Mouse (Mus musculus): ENCODE measurements at regions not wholly inside any gene's neighbourhood (a gene's known extent, or its start where the extent isn't known, plus 50 kb on each side); places are given as distances from the start of the nearest gene placed in this dataset.

- no peak for DNase-seq (ENCODE audit: low read depth, low spot score)
- no peak overlapping the region for H3K27ac ChIP-seq (ENCODE audit: insufficient read depth, low read depth, low read length, poor library complexity, severe bottlenecking)
- no peaks in the 10 kb centered on the region for H3K9me3 ChIP-seq (ENCODE audit: control insufficient read depth, insufficient read depth, low read depth, low read length)
- no peaks in the 10 kb centered on the region for H3K4me1 ChIP-seq (ENCODE audit: control insufficient read depth in 2 of 2, insufficient read depth in 2 of 2, low read length in 2 of 2, poor library complexity in 1 of 2)
- TF ChIP-seq ZNF384 (IDR thresholded peaks at IDR 0.05; ENCODE audit: low read depth, low read length) (no peak), MAFK (IDR thresholded peaks at IDR 0.05; ENCODE audit: insufficient read depth, low read depth, low read length) (no peak), HCFC1 (IDR thresholded peaks at IDR 0.05; ENCODE audit: borderline replicate concordance, insufficient read depth, low read length) (no peak), ZC3H11A (IDR thresholded peaks at IDR 0.05; ENCODE audit: borderline replicate concordance, low read depth, low read length) (no peak), CHD2 (IDR thresholded peaks at IDR 0.05; ENCODE audit: low read depth, low read length) (no peak)
- H3K4me3 ChIP-seq (ENCODE audit: insufficient read depth in 1 of 2, low read depth in 1 of 2, low read length in 2 of 2, poor library complexity in 1 of 2, severe bottlenecking in 1 of 2) = no peak overlapping the region
- H3K9ac ChIP-seq (ENCODE audit: insufficient read depth, low read depth, low read length, poor library complexity, severe bottlenecking) = no peak overlapping the region
- no peaks in the 10 kb centered on the region for H3K36me3 ChIP-seq (ENCODE audit: control insufficient read depth, insufficient read depth, low read length, poor library complexity, severe bottlenecking)
- in situ Hi-C loops (cut with MboI; ENCODE audit: low sequenced_read_pairs in 2 of 2, unreplicated experiment in 2 of 2) = no loop called here
These were observed 115.1 kb downstream of the Bmp2 start for GRCm38 (mm10) chr2:133667055-133667395.

GRCm38 (mm10) chr2:133669821-133670220 lies 117.9 kb downstream of the Bmp2 start:
- in situ Hi-C loops (cut with MboI; ENCODE audit: low sequenced_read_pairs in 2 of 2, unreplicated experiment in 2 of 2) = no loop called here
- Histone ChIP-seq H3K27ac (ENCODE audit: insufficient read depth, low read depth, low read length, poor library complexity, severe bottlenecking) (no peak overlapping the region), H3K4me1 (ENCODE audit: control insufficient read depth in 2 of 2, insufficient read depth in 2 of 2, low read length in 2 of 2, poor library complexity in 1 of 2) (no peaks in the 10 kb centered on the region), H3K9me3 (ENCODE audit: control insufficient read depth, insufficient read depth, low read depth, low read length) (no peaks in the 10 kb centered on the region), H3K9ac (ENCODE audit: insufficient read depth, low read depth, low read length, poor library complexity, severe bottlenecking) (no peak overlapping the region), H3K4me3 (ENCODE audit: insufficient read depth in 1 of 2, low read depth in 1 of 2, low read length in 2 of 2, poor library complexity in 1 of 2, severe bottlenecking in 1 of 2) (no peak overlapping the region), H3K36me3 (ENCODE audit: control insufficient read depth, insufficient read depth, low read length, poor library complexity, severe bottlenecking) (no peaks in the 10 kb centered on the region)
- no peak for DNase-seq (ENCODE audit: low read depth, low spot score)
- TF ChIP-seq CHD2 (IDR thresholded peaks at IDR 0.05; ENCODE audit: low read depth, low read length) (no peak), ZNF384 (IDR thresholded peaks at IDR 0.05; ENCODE audit: low read depth, low read length) (no peak), MAFK (IDR thresholded peaks at IDR 0.05; ENCODE audit: insufficient read depth, low read depth, low read length) (no peak), ZC3H11A (IDR thresholded peaks at IDR 0.05; ENCODE audit: borderline replicate concordance, low read depth, low read length) (no peak), HCFC1 (IDR thresholded peaks at IDR 0.05; ENCODE audit: borderline replicate concordance, insufficient read depth, low read length) (no peak)

GRCm38 (mm10) chr2:133671528-133671927 lies 119.6 kb downstream of the Bmp2 start:
- no peak for DNase-seq (ENCODE audit: low read depth, low spot score)
- Histone ChIP-seq H3K27ac (ENCODE audit: insufficient read depth, low read depth, low read length, poor library complexity, severe bottlenecking) (no peak overlapping the region), H3K9me3 (ENCODE audit: control insufficient read depth, insufficient read depth, low read depth, low read length) (no peaks in the 10 kb centered on the region), H3K9ac (ENCODE audit: insufficient read depth, low read depth, low read length, poor library complexity, severe bottlenecking) (no peak overlapping the region), H3K36me3 (ENCODE audit: control insufficient read depth, insufficient read depth, low read length, poor library complexity, severe bottlenecking) (no peaks in the 10 kb centered on the region), H3K4me3 (ENCODE audit: insufficient read depth in 1 of 2, low read depth in 1 of 2, low read length in 2 of 2, poor library complexity in 1 of 2, severe bottlenecking in 1 of 2) (no peak overlapping the region), H3K4me1 (ENCODE audit: control insufficient read depth in 2 of 2, insufficient read depth in 2 of 2, low read length in 2 of 2, poor library complexity in 1 of 2) (no peaks in the 10 kb centered on the region)
- TF ChIP-seq CHD2 (IDR thresholded peaks at IDR 0.05; ENCODE audit: low read depth, low read length) (no peak), MAFK (IDR thresholded peaks at IDR 0.05; ENCODE audit: insufficient read depth, low read depth, low read length) (no peak), ZNF384 (IDR thresholded peaks at IDR 0.05; ENCODE audit: low read depth, low read length) (no peak), ZC3H11A (IDR thresholded peaks at IDR 0.05; ENCODE audit: borderline replicate concordance, low read depth, low read length) (no peak), HCFC1 (IDR thresholded peaks at IDR 0.05; ENCODE audit: borderline replicate concordance, insufficient read depth, low read length) (no peak)
- in situ Hi-C loops (cut with MboI; ENCODE audit: low sequenced_read_pairs in 2 of 2, unreplicated experiment in 2 of 2) = no loop called here

GRCm38 (mm10) chr2:133684367-133684766 lies 132.4 kb downstream of the Bmp2 start:
- Histone ChIP-seq H3K4me1 (ENCODE audit: control insufficient read depth in 2 of 2, insufficient read depth in 2 of 2, low read length in 2 of 2, poor library complexity in 1 of 2) (no peaks in the 10 kb centered on the region), H3K4me3 (ENCODE audit: insufficient read depth in 1 of 2, low read depth in 1 of 2, low read length in 2 of 2, poor library complexity in 1 of 2, severe bottlenecking in 1 of 2) (no peak overlapping the region), H3K36me3 (ENCODE audit: control insufficient read depth, insufficient read depth, low read length, poor library complexity, severe bottlenecking) (no peaks in the 10 kb centered on the region), H3K9me3 (ENCODE audit: control insufficient read depth, insufficient read depth, low read depth, low read length) (no peaks in the 10 kb centered on the region), H3K9ac (ENCODE audit: insufficient read depth, low read depth, low read length, poor library complexity, severe bottlenecking) (no peak overlapping the region), H3K27ac (ENCODE audit: insufficient read depth, low read depth, low read length, poor library complexity, severe bottlenecking) (no peak overlapping the region)
- in situ Hi-C loops (cut with MboI; ENCODE audit: low sequenced_read_pairs in 2 of 2, unreplicated experiment in 2 of 2) = no loop called here
- TF ChIP-seq MAFK (IDR thresholded peaks at IDR 0.05; ENCODE audit: insufficient read depth, low read depth, low read length) = no peak
- TF ChIP-seq HCFC1 (IDR thresholded peaks at IDR 0.05; ENCODE audit: borderline replicate concordance, insufficient read depth, low read length) = no peak
- TF ChIP-seq CHD2 (IDR thresholded peaks at IDR 0.05; ENCODE audit: low read depth, low read length) = no peak
- TF ChIP-seq ZNF384 (IDR thresholded peaks at IDR 0.05; ENCODE audit: low read depth, low read length) = no peak
- TF ChIP-seq ZC3H11A (IDR thresholded peaks at IDR 0.05; ENCODE audit: borderline replicate concordance, low read depth, low read length) = no peak
- DNase-seq (ENCODE audit: low read depth, low spot score) = no peak

Measured in ES-E14 (cell line).